Mouse (Mus musculus) heart, postnatal 0 days (tissue): Measurements from ENCODE around the gene Cdyl. TPM values are rescaled to one million over a fixed set of nuclear protein-coding genes. Genes with fewer than 3 reads are reported as not detected.
A peak's percentile ranks its signal among the peaks of the same experiment; 100 is the strongest.

ENCODE experiments used
- ATAC-seq: fragments of 200-750 bp; cut with Nextera tagmentation; 2 replicates; pipeline ENCODE4 v1.8.0; 2017; ENCODE audit warnings: low read depth, moderate number of reproducible peaks, moderate library complexity; ENCODE audit not compliant: insufficient read depth
- DNase-seq: peaks from one replicate; pipeline ENCODE4 v3.0.0-alpha.2; 2016; ENCODE audit warnings: low spot score
- H3K27ac ChIP-seq: fragments of 300-500 bp; sonication (generic); 2 replicates; pipeline ENCODE4 v1.5.1; 2014; ENCODE audit warnings: low read depth, mild to moderate bottlenecking
- H3K27me3 ChIP-seq: fragments of 300-500 bp; sonication (generic); 2 replicates; pipeline ENCODE4 v1.6.1; 2014; ENCODE audit warnings: low read length, mixed read lengths; ENCODE audit not compliant: control insufficient read depth, insufficient read depth
- H3K36me3 ChIP-seq: fragments of 300-500 bp; sonication (generic); replicated peaks from 2 replicates; pipeline ENCODE4 v1.6.1; 2014; ENCODE audit warnings: low read length, mixed read lengths; ENCODE audit not compliant: control insufficient read depth, insufficient read depth
- H3K4me1 ChIP-seq: fragments of 300-500 bp; sonication (generic); 2 replicates; pipeline ENCODE4 v1.6.1; 2014; ENCODE audit warnings: antibody characterized with exemption; ENCODE audit not compliant: control insufficient read depth, insufficient read depth
- H3K4me2 ChIP-seq: fragments of 300-500 bp; sonication (generic); 2 replicates; pipeline ENCODE4 v1.6.1; 2014; ENCODE audit warnings: low read depth, mild to moderate bottlenecking, low read length, moderate library complexity
- H3K4me3 ChIP-seq: fragments of 300-500 bp; sonication (generic); 2 replicates; pipeline ENCODE4 v1.5.1; 2014; ENCODE audit warnings: low read depth, low read length
- H3K9ac ChIP-seq: fragments of 300-500 bp; sonication (generic); replicated peaks from 2 replicates; pipeline ENCODE4 v1.6.1; 2014; ENCODE audit warnings: low read depth, low read length, mixed read lengths
- H3K9me3 ChIP-seq: fragments of 300-500 bp; sonication (generic); replicated peaks from 2 replicates; pipeline ENCODE4 v1.6.1; 2016; ENCODE audit warnings: low read length; ENCODE audit not compliant: control insufficient read depth
- CTCF ChIP-seq: IDR thresholded peaks from 2 replicates; pipeline ENCODE4 v1.5.1; 2016; ENCODE audit warnings: antibody characterized with exemption, control low read depth, low read depth
- EP300 ChIP-seq: IDR thresholded peaks from 2 replicates; pipeline ENCODE4 v1.6.1; 2016; ENCODE audit warnings: antibody characterized with exemption, low read depth
- WGBS: fragments of 180-500 bp; shearing (Covaris S2); extraction: QIAGEN DNeasy Blood & Tissue Kit; methylation state at CpG from one replicate; pipeline ENCODE4 v1.1.7; 2014; 5-methylcytosine and 5-hydroxymethylcytosine counted together
- polyA plus RNA-seq: library from polyadenylated mRNA; unstranded; fragments of >200 nt; fragmentation: Nextera tagmentation; extraction: Ambion mirVana; gene quantifications from 2 replicates; pipeline ENCODE4 v1.2.1, GENCODE M21; 2015
- total RNA-seq: library from RNA; depleted of rRNA; stranded (reverse); fragments of >200 nt; gene quantifications from 2 replicates; pipeline ENCODE4 v1.2.3, GENCODE M21; 2014; ENCODE audit warnings: low replicate concordance

Gene Cdyl
- total and polyA plus RNA-seq, 2 experiments from 2014 or later, result 6.1 to 9.2 TPM

DNA sequence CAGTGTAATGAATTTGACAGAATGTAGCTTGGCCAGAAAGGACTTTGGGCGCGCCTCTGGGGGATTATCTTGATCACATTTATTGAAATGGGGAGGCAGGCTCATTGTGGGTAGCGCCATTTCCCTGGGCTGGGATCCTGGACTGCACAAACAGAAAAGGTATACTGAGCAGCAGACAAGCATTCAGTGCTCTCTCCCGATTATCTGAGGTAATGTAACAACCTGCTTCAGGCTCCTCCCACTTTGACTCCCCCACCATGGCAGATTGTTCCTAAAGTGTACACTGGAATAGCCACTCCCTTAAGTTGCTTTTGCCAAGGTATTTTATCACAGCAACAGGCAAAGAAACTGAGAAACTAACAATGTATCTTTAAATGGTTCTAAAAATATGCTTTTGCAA lies 58.0 kb downstream of the Cdyl start:
- H3K27me3 ChIP-seq, result no peaks in the 10 kb centered on the region
- H3K4me3 ChIP-seq, result no peak overlapping the region
- H3K27ac ChIP-seq, result no peak overlapping the region
- no peak for TF ChIP-seq EP300
- no peak for ATAC-seq
- no peaks in the 10 kb centered on the region for H3K36me3 ChIP-seq
- no peaks in the 10 kb centered on the region for H3K9me3 ChIP-seq
- no peak overlapping the region for H3K4me2 ChIP-seq
- no peaks in the 10 kb centered on the region for H3K4me1 ChIP-seq
- no peak overlapping the region for H3K9ac ChIP-seq
- 85% methylated on average over 4 of the region's 4 CpGs for WGBS
- no peak for DNase-seq

- no peak overlapping the region for H3K9ac ChIP-seq
- ATAC-seq (no peak), DNase-seq (no peak)
- no peak overlapping the region for H3K4me3 ChIP-seq
- H3K9me3 ChIP-seq, result no peaks in the 10 kb centered on the region
- no peak overlapping the region for H3K4me2 ChIP-seq
- H3K27ac ChIP-seq, result no peak overlapping the region
- 72% methylated on average over 6 of the region's 6 CpGs for WGBS
- H3K36me3 ChIP-seq, result no peaks in the 10 kb centered on the region
- TF ChIP-seq EP300 (no peak), CTCF (no peak)
- H3K27me3 ChIP-seq, result no peaks in the 10 kb centered on the region
- H3K4me1 ChIP-seq, result no peaks in the 10 kb centered on the region
These were observed 59.9 kb downstream of the Cdyl start for GRCm38 (mm10) chr13:35719581-35719980.

DNA sequence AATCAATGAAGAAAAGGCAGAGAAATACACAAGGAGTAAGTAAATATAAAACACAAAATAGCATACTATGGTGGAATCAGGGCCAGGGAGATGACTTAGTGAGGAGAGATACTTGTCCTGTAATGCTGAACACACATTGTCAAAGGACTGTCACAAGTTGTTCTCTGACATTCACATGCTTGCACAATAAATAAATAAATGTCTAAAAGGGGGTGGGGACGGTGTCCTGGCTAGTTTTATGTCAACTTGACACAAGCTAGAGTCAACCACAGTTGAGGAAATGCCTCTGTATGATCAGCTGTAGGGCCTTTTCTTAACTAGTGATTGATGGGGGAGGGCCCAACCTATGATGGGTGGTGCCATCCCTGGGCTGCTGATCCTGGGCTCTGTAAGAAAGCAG lies 63.4 kb downstream of the Cdyl start:
- Histone ChIP-seq H3K36me3 (no peaks in the 10 kb centered on the region), H3K27ac (no peak overlapping the region), H3K4me2 (no peak overlapping the region), H3K9me3 (no peaks in the 10 kb centered on the region), H3K4me1 (no peaks in the 10 kb centered on the region), H3K4me3 (no peak overlapping the region), H3K27me3 (no peaks in the 10 kb centered on the region), H3K9ac (no peak overlapping the region)
- no peak for DNase-seq
- ATAC-seq, result no peak
- 71% methylated on average over 1 of the region's 1 CpGs for WGBS
- TF ChIP-seq CTCF, result no peak
- TF ChIP-seq EP300, result no peak

DNA sequence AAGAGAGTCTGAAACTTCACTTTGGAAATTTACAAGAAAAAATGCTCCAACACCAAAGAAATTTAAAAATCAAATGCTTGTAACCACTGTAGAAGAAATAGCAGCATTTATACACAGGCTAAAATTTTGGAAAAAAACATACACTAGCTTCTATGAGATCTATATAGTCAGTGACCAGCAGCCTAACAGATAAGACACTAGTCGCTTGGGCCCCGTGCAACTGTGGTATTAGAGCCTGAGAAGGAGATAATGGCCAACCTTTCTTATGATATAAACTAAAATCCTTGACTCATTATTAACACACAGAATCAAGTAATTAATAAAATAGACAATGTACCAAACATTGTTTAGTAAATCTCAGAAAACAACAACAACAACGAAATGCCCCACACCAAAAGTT lies 66.4 kb downstream of the Cdyl start:
- Histone ChIP-seq H3K27me3 (no peaks in the 10 kb centered on the region), H3K9ac (no peak overlapping the region), H3K4me2 (no peak overlapping the region), H3K27ac (no peak overlapping the region), H3K36me3 (no peaks in the 10 kb centered on the region), H3K4me3 (no peak overlapping the region), H3K4me1 (no peaks in the 10 kb centered on the region), H3K9me3 (no peaks in the 10 kb centered on the region)
- WGBS, result 77% methylated on average over 3 of the region's 3 CpGs
- TF ChIP-seq EP300 (no peak), CTCF (no peak)
- DNase-seq (no peak), ATAC-seq (no peak)

- Histone ChIP-seq H3K36me3 (no peaks in the 10 kb centered on the region), H3K9me3 (no peaks in the 10 kb centered on the region), H3K4me1 (no peaks in the 10 kb centered on the region), H3K9ac (no peak overlapping the region), H3K4me3 (no peak overlapping the region), H3K4me2 (no peak overlapping the region), H3K27ac (no peak overlapping the region), H3K27me3 (no peaks in the 10 kb centered on the region)
- 44% methylated on average over 4 of the region's 4 CpGs for WGBS
- no peak for TF ChIP-seq CTCF
- TF ChIP-seq EP300, result no peak
- DNase-seq, result no peak
- ATAC-seq, result no peak
These were observed 72.5 kb downstream of the Cdyl start for GRCm38 (mm10) chr13:35732131-35732530.

GRCm38 (mm10) chr13:35732891-35733596 lies 73.4 kb downstream of the Cdyl start:
- WGBS, result 81% methylated on average over 5 of the region's 5 CpGs
- Histone ChIP-seq H3K9ac (no peak overlapping the region), H3K4me1 (no peaks in the 10 kb centered on the region)

More at GRCm38 (mm10) chr13:35732891-35733596, 73.4 kb downstream of the Cdyl start:
- H3K27ac ChIP-seq, result no peak overlapping the region
- no peaks in the 10 kb centered on the region for H3K9me3 ChIP-seq
- H3K27me3 ChIP-seq, result no peaks in the 10 kb centered on the region
- ATAC-seq (peak; percentile 47; the same call in 1 of the 2 replicates), DNase-seq (no peak)
- no peak overlapping the region for H3K4me3 ChIP-seq
- TF ChIP-seq EP300 (no peak), CTCF (no peak)
- H3K4me2 ChIP-seq, result no peak overlapping the region
- H3K36me3 ChIP-seq, result no peaks in the 10 kb centered on the region
